Comparison of ENCODE assay signal across 8 mouse cellular contexts in genomic region chr11:107124327-107124731, GRCm38 (mm10). TPM values are rescaled to one million over a fixed set of nuclear protein-coding genes. Genes with fewer than 3 reads are reported as not detected.
A peak's percentile ranks its signal among the peaks of the same experiment; 100 is the strongest.
DNase-seq lines count a peak whose midpoint lies in the region; ATAC-seq and TF ChIP-seq lines count a peak whose summit lies in the region.

No protein-coding gene starts in this region.

- H3K4me1 ChIP-seq in hindbrain, embryonic 12.5 days: peaks cover 23% of the 10 kb centered on the region
- H3K4me1 ChIP-seq in midbrain, postnatal 0 days (ENCODE audit: insufficient read depth, low read length): peaks cover 5% of the 10 kb centered on the region; the same call in 1 of the 2 replicates

- ATAC-seq in erythroid progenitor cell, adult 5-6 weeks (replicated peaks; ENCODE audit: low FRiP score, poor library complexity, severe bottlenecking): peak; percentile 75
- ATAC-seq in hindbrain, embryonic 12.5 days (ENCODE audit: low FRiP score): no peak
- ATAC-seq in midbrain, postnatal 0 days (ENCODE audit: low FRiP score): no peak

- H3K36me3 ChIP-seq in hindbrain, embryonic 12.5 days: 0 out of 2 replicates have a peak, but pooled peaks cover 3% of the 10 kb centered on the region
- no peaks in the 10 kb centered on the region for H3K36me3 ChIP-seq in midbrain, postnatal 0 days (ENCODE audit: insufficient read depth, low read length)

- no peaks in the 10 kb centered on the region for H3K27me3 ChIP-seq in hindbrain, embryonic 12.5 days
- H3K27me3 ChIP-seq in midbrain, postnatal 0 days (ENCODE audit: insufficient read depth, low read length): no peaks in the 10 kb centered on the region

- no peak overlapping the region for H3K4me3 ChIP-seq in hindbrain, embryonic 12.5 days
- no peak overlapping the region for H3K4me3 ChIP-seq in midbrain, postnatal 0 days (ENCODE audit: low read depth, low read length)

- DNase-seq in right cerebral cortex, adult 18-20 months: peak; percentile 54
- no peak for DNase-seq in right cerebral cortex, postnatal 4 days
- DNase-seq in adrenal gland, adult 8-10 months: peak; percentile 60
- peak; percentile 51 for DNase-seq in liver
- DNase-seq in midbrain, postnatal 0 days (ENCODE audit: low spot score): no peak
- no peak for DNase-seq in yolk sac, embryonic 10.5 days (ENCODE audit: low spot score)

- no peak overlapping the region for H3K27ac ChIP-seq in hindbrain, embryonic 12.5 days
- no peak overlapping the region for H3K27ac ChIP-seq in midbrain, postnatal 0 days (ENCODE audit: low read depth, low read length)

- H3K4me2 ChIP-seq in hindbrain, embryonic 12.5 days (replicated peaks): 0 out of 2 replicates have a peak overlapping the region, but pooled peaks have one; percentile 0
- 0 out of 2 replicates have a peak overlapping the region, but pooled peaks have one; percentile 10 for H3K4me2 ChIP-seq in midbrain, postnatal 0 days (ENCODE audit: low read depth, low read length, poor library complexity, severe bottlenecking)

- WGBS in hindbrain, embryonic 12.5 days: 27% methylated on average over 7 of the region's 7 CpGs
- 31% methylated on average over 7 of the region's 7 CpGs for WGBS in midbrain, postnatal 0 days

- no peak overlapping the region for H3K9ac ChIP-seq in hindbrain, embryonic 12.5 days
- H3K9ac ChIP-seq in midbrain, postnatal 0 days (replicated peaks; ENCODE audit: low read length, poor library complexity, severe bottlenecking): no peak overlapping the region

- H3K9me3 ChIP-seq in hindbrain, embryonic 12.5 days (replicated peaks): no peaks in the 10 kb centered on the region
- H3K9me3 ChIP-seq in midbrain, postnatal 0 days (ENCODE audit: low read length): no peaks in the 10 kb centered on the region

- no peak for TF ChIP-seq CTCF in midbrain, postnatal 0 days (IDR thresholded peaks at IDR 0.05)

RNA-seq across cellular contexts. Expression of gene Bptf, which starts 7.6 kb away (rescaled TPM):
- 10 to 100 TPM; 40.0 to 68.4 (median 51.1) TPM for total RNA-seq in adrenal gland, adult 8-10 months (2022)
- 35.0 and 65.4 TPM in 2 replicates for total RNA-seq in erythroid progenitor cell, adult 5-6 weeks (2015; ENCODE audit: low replicate concordance)
- total RNA-seq in erythroid progenitor cell, adult 5-6 weeks (2017; ENCODE audit: low replicate concordance): 54.1 and 57.1 TPM in 2 replicates
- 38.5 and 41.0 TPM in 2 replicates for polyA plus RNA-seq in hindbrain, embryonic 12.5 days (2016; fragmentation: Nextera tagmentation; extraction: Ambion mirVana)
- total RNA-seq in midbrain, postnatal 0 days (2014; rRNA removed): 41.5 and 56.4 TPM in 2 replicates
- polyA plus RNA-seq in midbrain, postnatal 0 days (2015; fragmentation: Nextera tagmentation; extraction: Ambion mirVana): 14.8 and 20.4 TPM in 2 replicates

Comparison
In these comparisons a context has a peak if more than half of its experiments do, and no peak if none do; other contexts are left out.
1. DNase-seq: peak in right cerebral cortex, adult 18-20 months (single experiment), adrenal gland, adult 8-10 months (single experiment) and liver (single experiment); none in right cerebral cortex, postnatal 4 days (single experiment), midbrain, postnatal 0 days (single experiment) and yolk sac, embryonic 10.5 days (single experiment).